Mouse (Mus musculus) adrenal gland, postnatal 4 days (tissue): ENCODE data around the gene Mkln1. TPM values are rescaled to one million over a fixed set of nuclear protein-coding genes. Genes with fewer than 3 reads are reported as not detected.

ENCODE experiments used
- DNase-seq, 2 experiments: peaks; one replicate each; pipeline ENCODE4 v3.0.0; 2021 to 2022; ENCODE audit warnings: low spot score in 2 of 2, mixed read lengths in 2 of 2
- total RNA-seq, 2 experiments: library from RNA; stranded (reverse); gene quantifications; 2 replicates each; pipeline ENCODE4 v1.2.3; 2021

Mkln1 gene
- total RNA-seq, 2 experiments from 2014 or later = 170 TPM

- DNase-seq = no peak
These were observed 115.2 kb downstream of the Mkln1 start for GRCm38 (mm10) chr6:31513726-31514125.

GRCm38 (mm10) chr6:31517681-31518337 lies 119.3 kb downstream of the Mkln1 start:
- DNase-seq = no peak

GRCm38 (mm10) chr6:31518338-31518698 lies 119.8 kb downstream of the Mkln1 start:
- no peak for DNase-seq

- DNase-seq = no peak
These were observed 120.5 kb downstream of the Mkln1 start for GRCm38 (mm10) chr6:31519001-31519471.

DNA sequence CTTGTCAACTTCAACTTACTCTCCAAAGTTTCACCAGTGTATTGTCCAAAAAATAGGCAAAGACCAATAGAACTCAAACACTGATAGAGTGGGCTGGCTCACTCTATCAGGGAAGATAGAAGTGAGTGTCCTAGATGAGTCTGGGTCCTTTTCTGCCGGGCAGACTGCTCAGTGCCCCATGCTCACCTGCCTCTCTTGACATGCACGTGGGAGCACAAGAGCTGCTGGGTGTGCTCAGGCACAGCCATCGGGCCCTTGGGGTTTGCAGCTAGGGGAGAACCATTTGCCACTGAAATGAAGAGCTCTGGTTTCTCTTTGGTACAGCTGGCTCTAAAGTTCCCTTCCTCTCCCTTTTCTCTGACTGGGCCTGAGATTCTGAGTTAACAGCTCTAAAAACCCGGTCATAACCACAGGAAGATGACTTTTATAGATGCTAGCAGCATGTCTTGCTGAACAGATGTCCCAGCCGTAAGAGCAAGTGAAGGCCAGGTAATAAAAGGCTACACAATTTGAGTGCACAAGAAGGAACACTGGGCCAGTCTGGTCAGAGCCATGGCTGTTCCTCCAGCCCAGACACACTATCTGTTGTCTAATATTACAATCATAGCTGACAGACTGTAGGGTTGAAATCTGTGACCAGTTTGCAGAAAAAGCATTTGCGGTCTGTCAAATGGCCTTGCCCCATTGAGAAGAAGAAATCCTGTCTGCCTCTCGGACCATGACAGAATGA lies 122.1 kb downstream of the Mkln1 start:
- DNase-seq = no peak

DNA sequence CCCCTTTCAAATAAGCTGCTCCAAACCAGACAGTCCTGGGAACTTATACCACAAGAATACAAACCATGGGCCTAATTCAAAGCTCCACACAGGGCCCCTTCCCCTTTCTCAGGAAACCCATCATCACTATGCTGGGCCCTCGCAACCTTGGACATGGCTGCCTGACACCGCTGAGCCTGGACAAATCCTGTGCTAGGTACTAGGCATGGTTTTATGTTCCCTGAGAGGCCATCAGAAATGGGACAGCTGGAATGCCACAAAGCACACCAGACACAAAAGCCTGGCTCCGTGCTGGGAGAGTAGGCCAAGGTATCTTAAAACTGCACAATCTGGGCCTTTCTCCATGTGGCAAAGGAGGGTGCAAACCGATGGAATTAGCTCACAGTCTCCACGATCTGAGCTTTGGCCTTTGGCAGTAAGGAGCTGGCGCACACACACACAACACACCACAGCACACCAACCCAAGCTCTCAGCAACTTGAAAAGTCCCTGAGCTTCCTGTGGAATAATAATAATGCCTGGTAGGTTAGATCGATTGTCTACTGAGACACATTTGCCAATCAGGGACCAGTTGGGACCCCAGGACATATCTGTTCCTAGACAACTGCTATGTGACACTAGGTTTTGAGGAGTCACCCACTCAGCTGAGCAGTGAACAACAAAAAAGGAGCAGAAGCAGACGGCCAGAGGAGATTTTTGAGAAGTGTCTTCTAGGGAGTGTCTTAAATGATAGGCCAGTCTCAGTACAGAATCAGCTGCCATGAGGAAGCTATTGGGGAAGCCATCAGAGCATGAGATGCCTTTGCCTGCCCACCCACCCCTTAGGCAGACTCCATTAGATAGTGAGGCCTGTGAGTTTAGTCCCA lies 123.2 kb downstream of the Mkln1 start:
- DNase-seq = no peak

DNA sequence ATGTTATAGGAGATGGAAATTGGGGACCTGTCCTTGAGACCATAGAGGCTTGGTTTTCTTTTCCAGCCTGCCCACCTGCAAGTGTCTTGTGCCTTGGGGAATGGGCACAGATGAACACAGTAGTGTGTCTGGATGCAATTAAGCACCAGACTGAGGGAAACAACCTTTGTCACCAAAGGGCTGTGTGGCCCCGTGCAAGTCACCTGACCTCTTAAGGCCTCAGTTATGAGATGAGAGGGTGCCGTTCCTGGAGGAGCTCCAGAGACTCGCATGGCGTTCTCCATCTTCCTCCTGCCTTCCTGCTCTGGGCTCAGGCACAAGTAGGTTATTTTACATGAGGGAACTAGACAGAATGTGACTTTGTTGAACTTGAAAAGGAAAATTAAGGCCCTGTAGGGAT lies 123.9 kb downstream of the Mkln1 start:
- no peak for DNase-seq

- DNase-seq = no peak
These were observed 124.5 kb downstream of the Mkln1 start for GRCm38 (mm10) chr6:31523039-31523438.

GRCm38 (mm10) chr6:31523657-31524056 lies 125.1 kb downstream of the Mkln1 start:
- DNase-seq = no peak

DNA sequence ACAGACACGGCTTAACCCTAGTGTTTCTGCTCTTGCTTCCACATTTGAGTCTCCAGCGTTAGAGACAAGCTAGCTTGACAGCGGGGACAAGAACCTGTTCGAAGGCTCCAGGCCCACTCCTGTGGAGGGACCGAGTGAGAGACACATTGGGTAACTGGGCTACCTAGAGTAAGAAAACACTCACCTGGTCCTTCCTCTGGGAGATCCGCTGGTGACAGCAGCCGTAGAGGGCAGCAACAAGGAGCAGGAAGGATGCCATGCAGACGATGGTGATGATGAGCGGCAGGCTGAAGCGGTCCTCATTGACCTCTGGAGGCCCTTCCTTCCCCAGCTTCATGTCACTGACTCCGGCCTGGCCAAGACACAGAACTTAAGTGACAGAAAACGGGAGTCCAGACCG lies 125.6 kb downstream of the Mkln1 start:
- no peak for DNase-seq

DNA sequence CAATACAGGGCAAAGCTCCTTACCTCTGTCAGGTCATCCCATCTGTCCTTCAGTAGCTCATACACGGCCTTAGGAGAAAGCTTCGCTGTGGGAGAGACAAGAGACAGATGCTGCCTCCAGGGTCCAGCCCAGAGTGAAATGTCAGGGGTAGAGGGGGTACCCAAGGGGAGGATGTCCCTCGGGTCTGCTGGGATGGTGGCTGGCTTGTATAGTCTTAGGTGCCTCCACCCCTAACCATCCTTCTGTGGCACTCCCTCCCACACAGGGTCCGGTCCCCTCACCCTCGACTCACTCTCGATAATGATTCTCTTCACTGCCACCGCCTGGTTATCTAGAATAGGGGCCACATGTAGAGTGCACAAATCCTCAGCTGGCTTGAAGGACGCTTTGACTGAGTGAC lies 126.1 kb downstream of the Mkln1 start:
- DNase-seq = no peak

- DNase-seq = no peak
These were observed 126.8 kb downstream of the Mkln1 start for GRCm38 (mm10) chr6:31525231-31525900.

DNA sequence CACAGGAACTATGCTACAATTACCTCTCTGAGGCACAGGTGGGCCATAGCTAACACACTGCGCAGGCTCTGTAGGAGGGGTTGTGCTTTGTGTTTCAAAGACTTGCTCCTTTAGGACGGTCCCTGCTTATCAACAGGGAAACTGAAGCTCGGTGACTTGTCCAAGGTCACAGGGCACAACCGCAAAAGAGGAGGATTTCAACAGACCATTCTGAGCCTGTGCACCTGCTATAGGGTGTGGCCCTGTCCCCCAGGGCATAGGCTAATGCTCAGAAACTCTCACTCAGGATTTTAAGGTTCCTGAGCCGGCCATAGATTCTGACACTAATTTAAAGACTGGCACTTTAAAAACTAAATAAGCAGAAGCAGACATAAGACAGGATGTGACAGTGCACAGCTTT lies 128.4 kb downstream of the Mkln1 start:
- no peak for DNase-seq

- peak in 1 of 2 experiments; percentile 47 for DNase-seq
These were observed 129.4 kb downstream of the Mkln1 start for GRCm38 (mm10) chr6:31527897-31528296.

- DNase-seq = no peak
These were observed 129.8 kb downstream of the Mkln1 start for GRCm38 (mm10) chr6:31528339-31528738.

- DNase-seq = no peak
These were observed 133.3 kb downstream of the Mkln1 start for GRCm38 (mm10) chr6:31531880-31532279.

- DNase-seq = no peak
These were observed 136.2 kb downstream of the Mkln1 start for GRCm38 (mm10) chr6:31534705-31535104.

DNA sequence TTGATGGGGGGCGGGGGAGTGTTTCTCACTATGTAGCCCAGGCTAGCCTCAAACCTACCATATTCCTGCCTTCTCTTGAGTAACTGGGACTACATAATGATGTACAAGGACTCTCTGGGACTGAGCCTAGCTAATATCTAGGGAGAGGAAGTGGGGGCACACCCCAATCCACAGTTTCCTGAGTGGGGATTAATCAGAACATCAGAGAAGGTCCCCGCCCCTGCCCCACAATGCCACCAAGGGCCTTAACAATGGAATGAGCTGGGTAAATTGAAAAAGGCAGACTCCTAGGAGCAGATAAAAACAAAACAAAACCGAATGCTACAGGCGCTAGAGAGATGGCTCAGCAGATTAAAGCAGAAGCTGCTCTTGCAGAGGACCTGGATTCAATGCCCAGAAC lies 138.7 kb downstream of the Mkln1 start:
- no peak for DNase-seq

DNA sequence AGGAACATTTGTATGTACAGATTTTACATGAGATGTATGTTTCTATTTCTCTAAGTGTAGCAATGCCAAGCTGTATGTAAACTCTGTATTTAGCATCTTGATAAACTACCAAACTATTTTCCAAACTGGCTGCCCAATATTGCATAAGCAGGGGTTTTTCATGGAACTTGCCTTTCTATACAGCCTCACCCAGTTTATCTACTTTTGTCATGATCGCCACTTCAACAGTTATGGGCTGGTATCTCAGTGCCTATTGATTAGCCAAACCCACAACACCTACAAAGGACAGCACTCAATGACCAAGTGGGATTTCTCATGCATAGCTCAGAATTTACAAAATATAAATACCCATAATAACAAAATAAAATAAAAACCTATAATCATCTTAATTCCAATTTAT lies 139.6 kb downstream of the Mkln1 start:
- no peak for DNase-seq

DNA sequence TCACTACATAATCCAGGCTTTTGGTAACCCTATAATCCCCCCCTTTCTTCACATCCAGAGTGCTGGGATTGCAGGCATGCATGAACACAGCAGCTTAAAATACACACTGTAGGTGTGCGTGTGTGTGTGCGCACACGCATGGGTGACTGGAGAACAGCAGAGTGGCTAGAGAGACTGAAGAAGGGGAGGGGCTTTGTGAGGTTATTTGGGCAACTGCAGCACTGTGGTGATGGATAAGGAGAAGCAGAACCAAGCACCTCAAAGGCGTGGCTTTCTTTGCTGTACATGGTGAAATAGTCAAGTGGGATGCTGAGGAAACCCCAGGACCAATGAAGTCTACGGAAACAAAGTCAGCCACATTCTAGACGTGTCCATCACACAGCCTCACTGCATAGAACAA lies 141.5 kb downstream of the Mkln1 start:
- DNase-seq = no peak

GRCm38 (mm10) chr6:31544318-31544717 lies 145.8 kb downstream of the Mkln1 start:
- DNase-seq = no peak
